Mouse (Mus musculus) heart, postnatal 0 days (tissue): ENCODE results near the gene Syt11.
"Not testable (repeated sequence)": the region's sequence is repeated elsewhere in the genome, so short reads cannot be mapped to it uniquely, and the experiment has no call there.

Experiments used
- CTCF ChIP-seq: IDR thresholded peaks from 2 replicates; pipeline ENCODE4 v1.5.1; 2016; ENCODE audit warnings: antibody characterized with exemption, control low read depth, low read depth
- EP300 ChIP-seq: IDR thresholded peaks from 2 replicates; pipeline ENCODE4 v1.6.1; 2016; ENCODE audit warnings: antibody characterized with exemption, low read depth

- not testable (repeated sequence) for TF ChIP-seq CTCF, EP300
Observed at GRCm38 (mm10) chr3:88786805-88787204, 11.8 kb upstream of the Syt11 start.
